Mouse (Mus musculus) forebrain, embryonic 11.5 days (tissue): ENCODE measurements around the gene Rag2. TPM values are rescaled to one million over a fixed set of nuclear protein-coding genes. Genes with fewer than 3 reads are reported as not detected.

Experiments
- ATAC-seq: fragments of 200-750 bp; cut with Nextera tagmentation; replicated peaks from 2 replicates; pipeline ENCODE4 v1.8.0; 2017; ENCODE audit warnings: moderate TSS enrichment; ENCODE audit not compliant: low FRiP score
- DNase-seq: peaks from one replicate; pipeline ENCODE4 v3.0.0-alpha.2; 2017; ENCODE audit warnings: low spot score
- H3K27ac ChIP-seq: fragments of 300-500 bp; sonication (generic); 2 replicates; pipeline ENCODE4 v1.5.1; 2014; ENCODE audit warnings: low read depth, low read length
- H3K27me3 ChIP-seq: fragments of 300-500 bp; sonication (generic); 2 replicates; pipeline ENCODE4 v1.6.1; 2014; ENCODE audit warnings: mild to moderate bottlenecking, low read length, mixed read lengths; ENCODE audit not compliant: control insufficient read depth, insufficient read depth
- H3K36me3 ChIP-seq: fragments of 300-500 bp; sonication (generic); 2 replicates; pipeline ENCODE4 v1.6.1; 2014; ENCODE audit warnings: mild to moderate bottlenecking, low read length, moderate library complexity, mixed read lengths; ENCODE audit not compliant: control insufficient read depth, insufficient read depth
- H3K4me1 ChIP-seq: fragments of 300-500 bp; sonication (generic); replicated peaks from 2 replicates; pipeline ENCODE4 v1.6.1; 2014; ENCODE audit warnings: low read length, mixed read lengths; ENCODE audit not compliant: control insufficient read depth, insufficient read depth
- H3K4me2 ChIP-seq: fragments of 300-500 bp; sonication (generic); 2 replicates; pipeline ENCODE4 v1.6.1; 2014; ENCODE audit warnings: low read depth, mild to moderate bottlenecking, low read length, moderate library complexity, mixed read lengths; ENCODE audit not compliant: severe bottlenecking
- H3K4me3 ChIP-seq: fragments of 300-500 bp; sonication (generic); 2 replicates; pipeline ENCODE4 v1.5.1; 2014; ENCODE audit warnings: low read depth, low read length
- H3K9ac ChIP-seq: fragments of 300-500 bp; sonication (generic); 2 replicates; pipeline ENCODE4 v1.6.1; 2014; ENCODE audit warnings: low read length
- H3K9me3 ChIP-seq: fragments of 300-500 bp; sonication (generic); 2 replicates; pipeline ENCODE4 v1.6.1; 2016; ENCODE audit warnings: low read length, mixed read lengths; ENCODE audit not compliant: control insufficient read depth
- WGBS: fragments of 180-500 bp; shearing (Covaris S2); extraction: QIAGEN DNeasy Blood & Tissue Kit; methylation state at CpG from one replicate; pipeline ENCODE4 v1.1.7; 2014; 5-methylcytosine and 5-hydroxymethylcytosine counted together
- polyA plus RNA-seq: library from polyadenylated mRNA; unstranded; fragments of >200 nt; fragmentation: Nextera tagmentation; extraction: Ambion mirVana; gene quantifications from 2 replicates; pipeline ENCODE4 v1.2.1, GENCODE M21; 2014

Rag2 gene
- polyA plus RNA-seq, 1 experiment from 2014 or later: not detected

GRCm38 (mm10) chr2:101639840-101640350 lies 15.4 kb downstream of the Rag2 start:
- Histone ChIP-seq H3K9me3 (no peaks in the 10 kb centered on the region), H3K36me3 (no peaks in the 10 kb centered on the region), H3K27ac (no peak overlapping the region), H3K9ac (no peak overlapping the region), H3K27me3 (no peaks in the 10 kb centered on the region), H3K4me1 (no peaks in the 10 kb centered on the region), H3K4me2 (no peak overlapping the region), H3K4me3 (no peak overlapping the region)
- DNase-seq (no peak), ATAC-seq (no peak)
- WGBS: 78% methylated on average over 3 of the region's 3 CpGs

GRCm38 (mm10) chr2:101645841-101646240 lies 21.3 kb downstream of the Rag2 start:
- 80% methylated on average over 1 of the region's 1 CpGs for WGBS
- no peaks in the 10 kb centered on the region for H3K36me3 ChIP-seq
- H3K9me3 ChIP-seq: no peaks in the 10 kb centered on the region
- H3K4me2 ChIP-seq: no peak overlapping the region
- ATAC-seq (no peak), DNase-seq (no peak)
- H3K27ac ChIP-seq: no peak overlapping the region
- H3K9ac ChIP-seq: no peak overlapping the region
- H3K4me3 ChIP-seq: no peak overlapping the region
- H3K4me1 ChIP-seq: no peaks in the 10 kb centered on the region
- H3K27me3 ChIP-seq: no peaks in the 10 kb centered on the region

GRCm38 (mm10) chr2:101648361-101648760 lies 23.8 kb downstream of the Rag2 start:
- Histone ChIP-seq H3K27ac (no peak overlapping the region), H3K9ac (no peak overlapping the region), H3K4me1 (no peaks in the 10 kb centered on the region; the same call in 1 of the 2 replicates), H3K4me2 (no peak overlapping the region), H3K9me3 (no peaks in the 10 kb centered on the region), H3K4me3 (no peak overlapping the region), H3K27me3 (no peaks in the 10 kb centered on the region), H3K36me3 (no peaks in the 10 kb centered on the region)
- WGBS: 49% methylated on average over 2 of the region's 2 CpGs
- DNase-seq: no peak
- no peak for ATAC-seq

- Histone ChIP-seq H3K4me3 (no peak within 1 kb of the TSS), H3K27me3 (no peaks in the 10 kb centered on the region), H3K9me3 (no peaks in the 10 kb centered on the region), H3K27ac (no peak within 1 kb of the TSS), H3K4me1 (no peaks in the 10 kb centered on the region; the same call in 1 of the 2 replicates), H3K9ac (no peak within 1 kb of the TSS), H3K4me2 (no peak within 1 kb of the TSS), H3K36me3 (no peaks in the 10 kb centered on the region)
- WGBS: 53% methylated on average over 8 of the region's 8 CpGs
- DNase-seq (no peak), ATAC-seq (no peak)
These were observed 24.7 kb downstream of the Rag2 start, which contains the start of the genes Rag1 and B230118H07Rik for GRCm38 (mm10) chr2:101649114-101649671. TSS of gene Rag1 (minus strand) at chr2:101649501. TSS of gene B230118H07Rik (minus strand) at chr2:101649532.

- Histone ChIP-seq H3K9ac (no peak overlapping the region), H3K4me1 (no peaks in the 10 kb centered on the region; the same call in 1 of the 2 replicates), H3K27me3 (no peaks in the 10 kb centered on the region), H3K9me3 (no peaks in the 10 kb centered on the region), H3K4me3 (no peak overlapping the region), H3K4me2 (no peak overlapping the region), H3K27ac (no peak overlapping the region), H3K36me3 (no peaks in the 10 kb centered on the region)
- ATAC-seq (no peak), DNase-seq (no peak)
- WGBS: 63% methylated on average over 1 of the region's 1 CpGs
These were observed 25.9 kb downstream of the Rag2 start for GRCm38 (mm10) chr2:101650446-101650845.

GRCm38 (mm10) chr2:101652204-101652920 lies 27.8 kb downstream of the Rag2 start:
- H3K27ac ChIP-seq: no peak overlapping the region
- H3K4me3 ChIP-seq: peak overlapping the region; percentile 14
- H3K9ac ChIP-seq: peak overlapping the region; percentile 30; the same call in 1 of the 2 replicates
- H3K27me3 ChIP-seq: no peaks in the 10 kb centered on the region
- DNase-seq: no peak
- ATAC-seq: peak; percentile 67
- no peaks in the 10 kb centered on the region; the same call in 1 of the 2 replicates for H3K4me1 ChIP-seq
- H3K36me3 ChIP-seq: no peaks in the 10 kb centered on the region
- peak overlapping the region; percentile 46 for H3K4me2 ChIP-seq
- WGBS: 43% methylated on average over 14 of the region's 14 CpGs
- no peaks in the 10 kb centered on the region for H3K9me3 ChIP-seq

- 19% methylated on average over 14 of the region's 14 CpGs for WGBS
- Histone ChIP-seq H3K9me3 (no peaks in the 10 kb centered on the region), H3K27ac (no peak overlapping the region), H3K4me3 (peak overlapping the region; percentile 14), H3K27me3 (no peaks in the 10 kb centered on the region), H3K9ac (peak overlapping the region; percentile 30; the same call in 1 of the 2 replicates), H3K36me3 (no peaks in the 10 kb centered on the region), H3K4me2 (peak overlapping the region; percentile 46), H3K4me1 (no peaks in the 10 kb centered on the region; the same call in 1 of the 2 replicates)
- DNase-seq: peak; percentile 81
- peak; percentile 66 for ATAC-seq
These were observed 28.5 kb downstream of the Rag2 start for GRCm38 (mm10) chr2:101652921-101653597.

- no peaks in the 10 kb centered on the region for H3K27me3 ChIP-seq
- ATAC-seq (no peak), DNase-seq (no peak)
- no peaks in the 10 kb centered on the region for H3K9me3 ChIP-seq
- no peak overlapping the region for H3K4me3 ChIP-seq
- H3K9ac ChIP-seq: no peak overlapping the region
- H3K36me3 ChIP-seq: no peaks in the 10 kb centered on the region
- no peak overlapping the region for H3K4me2 ChIP-seq
- WGBS: 75% methylated on average over 2 of the region's 2 CpGs
- no peak overlapping the region for H3K27ac ChIP-seq
- H3K4me1 ChIP-seq: no peaks in the 10 kb centered on the region
These were observed 36.0 kb downstream of the Rag2 start for GRCm38 (mm10) chr2:101660536-101660935.
